Mouse (Mus musculus) cerebellum, postnatal 14 days (tissue): Measurements from ENCODE around the gene Trmt1.

ENCODE experiments used
- DNase-seq, 2 experiments: peaks; one replicate each; pipeline ENCODE4 v3.0.0; 2021; ENCODE audit warnings: mixed read lengths in 2 of 2

Gene Trmt1

DNA sequence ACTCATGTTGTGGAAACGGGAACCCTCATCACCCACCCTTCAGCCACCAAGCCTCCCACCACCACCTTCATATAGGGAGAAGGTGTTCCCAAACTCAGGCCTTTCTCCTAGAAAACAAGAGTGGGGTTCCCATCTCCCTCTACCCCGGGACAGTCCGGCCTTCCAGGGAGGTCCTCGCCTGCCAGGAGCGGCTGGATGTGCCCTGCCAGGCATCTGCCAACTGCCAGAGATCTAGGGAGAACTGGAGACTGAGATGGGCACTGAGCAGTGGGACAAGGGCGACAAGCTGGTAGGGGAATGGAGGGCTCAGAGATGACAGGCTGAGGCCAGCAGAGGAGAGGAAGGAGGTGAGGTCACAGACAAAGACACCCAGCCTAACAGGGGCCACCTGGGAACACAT lies 47.9 kb downstream of the Trmt1 start:
- no peak for DNase-seq

DNA sequence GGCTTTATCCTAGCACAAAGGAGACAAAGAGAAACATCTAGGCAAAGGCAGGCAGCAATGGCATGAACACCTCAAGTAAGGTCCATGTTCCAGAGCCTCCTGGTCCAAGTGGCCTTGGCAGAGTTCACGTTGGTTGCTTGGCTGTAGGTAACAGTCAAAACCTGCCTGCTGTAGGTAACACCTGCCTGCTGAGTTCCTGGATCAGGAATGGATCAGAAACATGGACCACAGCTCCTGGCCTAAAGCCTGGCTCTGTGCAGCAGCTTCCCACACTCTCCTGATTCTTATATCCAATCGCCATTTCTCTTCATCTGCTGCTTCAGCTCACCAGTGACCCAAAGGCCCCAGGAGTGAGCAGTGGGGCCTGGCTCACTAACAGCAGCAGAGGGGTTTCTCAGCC lies 48.6 kb downstream of the Trmt1 start:
- DNase-seq = no peak

DNA sequence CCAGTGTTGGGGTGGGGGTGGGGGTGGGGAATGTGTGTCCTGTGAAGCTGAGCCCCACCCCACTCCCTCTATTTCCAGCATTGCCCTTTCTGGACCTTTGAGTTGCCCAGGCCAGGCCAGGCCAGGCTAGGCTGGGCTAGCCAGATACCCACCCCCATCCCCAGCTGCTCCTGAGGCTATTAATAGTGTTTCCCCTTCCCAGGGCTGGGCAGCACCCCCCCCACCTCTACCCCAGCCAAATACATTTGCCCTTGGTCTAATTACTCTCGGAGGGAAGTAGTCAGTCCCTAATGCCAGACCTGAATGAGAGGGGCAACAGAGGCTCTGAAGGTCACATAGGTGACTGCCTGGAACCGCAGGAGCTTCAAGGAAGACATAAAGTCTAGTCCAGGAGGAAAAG lies 49.5 kb downstream of the Trmt1 start:
- DNase-seq = no peak

DNA sequence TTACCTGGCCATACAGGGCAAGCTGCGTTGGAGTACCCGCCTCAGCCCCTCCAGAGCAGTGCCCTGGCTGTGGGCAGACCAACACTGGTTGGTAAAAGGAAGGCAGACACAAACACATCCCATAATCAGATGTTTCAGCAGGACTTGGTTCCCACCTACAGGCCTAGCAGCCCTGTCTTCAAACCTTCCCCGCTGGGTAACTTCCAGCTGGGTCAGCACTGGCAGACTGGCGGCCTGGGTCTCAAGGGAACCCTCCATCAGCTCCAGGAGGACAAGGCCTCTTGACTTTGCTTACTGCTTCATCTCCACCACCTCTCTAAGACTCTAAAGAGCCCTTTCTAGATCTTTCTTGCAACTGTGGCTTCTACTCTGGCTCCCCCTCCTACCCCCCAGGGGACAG lies 50.4 kb downstream of the Trmt1 start:
- DNase-seq = no peak

DNA sequence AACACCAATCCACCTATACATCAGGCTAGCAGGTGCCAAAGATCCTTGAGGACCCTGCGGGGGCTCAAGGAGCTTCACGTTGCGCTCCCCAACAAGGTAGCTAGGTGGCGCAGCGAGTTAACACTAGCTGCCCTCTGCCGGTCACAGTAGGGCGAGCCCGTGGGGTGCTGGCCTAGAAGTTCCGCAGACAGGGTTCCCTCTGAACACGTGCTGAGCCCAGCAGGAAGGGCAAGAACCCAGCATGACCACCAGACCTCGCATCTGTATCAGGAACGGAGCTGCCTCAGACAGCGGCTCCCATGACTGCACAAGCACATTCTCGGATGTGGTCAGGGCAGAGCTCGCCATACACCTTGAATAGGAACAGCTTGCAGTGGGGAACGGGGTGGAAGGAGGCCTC lies 51.5 kb downstream of the Trmt1 start:
- DNase-seq = peak; percentile 87 to 91

DNA sequence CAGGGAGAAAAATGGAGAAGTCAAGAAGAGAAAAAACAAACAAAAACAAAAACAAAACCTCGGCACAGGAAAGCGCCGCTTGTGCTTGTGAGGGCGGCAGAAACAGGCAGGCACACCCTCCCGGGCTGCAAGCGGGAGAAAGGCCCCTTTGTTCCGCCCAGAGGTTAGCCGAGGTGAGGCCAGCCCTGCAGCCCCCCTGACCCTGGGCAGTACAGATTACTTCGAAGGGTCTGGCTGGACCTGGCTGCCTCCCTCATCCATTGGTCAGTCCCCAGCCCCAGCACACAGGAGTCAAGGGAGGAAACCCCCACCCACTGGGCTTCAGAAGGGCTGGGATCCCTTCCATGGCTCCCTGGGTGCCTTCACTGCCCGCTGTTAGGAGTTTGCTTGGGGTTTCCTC lies 52.2 kb downstream of the Trmt1 start:
- no peak for DNase-seq

DNA sequence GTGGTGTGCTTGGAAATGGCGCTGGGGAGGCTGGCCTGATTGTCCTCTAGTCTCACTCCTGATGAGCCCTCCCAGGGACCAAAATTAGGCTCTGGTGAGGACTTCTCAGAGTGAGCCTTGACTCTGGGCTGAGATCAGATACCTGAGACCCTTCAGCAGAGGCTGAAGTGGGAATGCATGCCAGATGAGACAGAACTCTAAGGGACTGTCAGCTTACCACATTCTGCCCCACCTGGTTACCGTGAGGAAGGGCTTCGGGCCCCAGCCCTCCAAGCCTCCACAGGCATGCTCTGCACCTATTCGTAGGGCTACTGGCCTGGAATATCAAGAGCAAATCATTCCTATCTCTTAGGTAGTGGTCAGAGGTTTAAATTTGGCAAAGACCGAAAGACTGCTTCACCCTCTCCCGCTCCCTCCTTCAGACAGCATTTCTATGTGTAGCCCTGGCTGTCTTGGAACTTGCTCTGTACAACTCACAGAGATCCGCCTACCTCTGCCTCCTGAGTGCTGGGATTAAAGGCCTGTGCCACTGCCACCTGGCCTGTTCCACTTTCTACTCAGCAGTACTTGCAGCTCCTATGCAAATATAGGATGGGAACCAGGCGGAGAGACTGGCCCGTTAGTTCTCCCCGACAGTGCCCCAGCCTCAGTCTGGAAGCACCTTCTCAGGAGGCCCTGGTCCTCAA lies 52.8 kb downstream of the Trmt1 start:
- DNase-seq = no peak

DNA sequence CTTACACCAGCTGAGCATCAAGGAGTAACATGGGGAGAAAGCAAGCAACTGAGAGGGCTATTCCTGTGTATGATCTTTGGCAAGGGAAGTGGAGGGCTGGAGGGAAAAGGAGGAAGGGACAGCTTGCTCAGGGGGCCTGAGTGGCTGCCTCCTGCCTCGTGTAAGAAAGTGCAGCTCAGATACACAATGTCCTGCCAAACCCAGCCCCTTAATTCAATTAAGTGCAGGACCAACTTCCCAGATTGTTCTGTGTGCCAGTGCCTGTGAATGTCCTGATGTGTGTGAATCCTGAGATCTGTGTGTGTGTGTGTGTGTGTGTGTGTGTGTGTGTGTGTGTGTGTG lies 53.3 kb downstream of the Trmt1 start:
- no peak for DNase-seq

DNA sequence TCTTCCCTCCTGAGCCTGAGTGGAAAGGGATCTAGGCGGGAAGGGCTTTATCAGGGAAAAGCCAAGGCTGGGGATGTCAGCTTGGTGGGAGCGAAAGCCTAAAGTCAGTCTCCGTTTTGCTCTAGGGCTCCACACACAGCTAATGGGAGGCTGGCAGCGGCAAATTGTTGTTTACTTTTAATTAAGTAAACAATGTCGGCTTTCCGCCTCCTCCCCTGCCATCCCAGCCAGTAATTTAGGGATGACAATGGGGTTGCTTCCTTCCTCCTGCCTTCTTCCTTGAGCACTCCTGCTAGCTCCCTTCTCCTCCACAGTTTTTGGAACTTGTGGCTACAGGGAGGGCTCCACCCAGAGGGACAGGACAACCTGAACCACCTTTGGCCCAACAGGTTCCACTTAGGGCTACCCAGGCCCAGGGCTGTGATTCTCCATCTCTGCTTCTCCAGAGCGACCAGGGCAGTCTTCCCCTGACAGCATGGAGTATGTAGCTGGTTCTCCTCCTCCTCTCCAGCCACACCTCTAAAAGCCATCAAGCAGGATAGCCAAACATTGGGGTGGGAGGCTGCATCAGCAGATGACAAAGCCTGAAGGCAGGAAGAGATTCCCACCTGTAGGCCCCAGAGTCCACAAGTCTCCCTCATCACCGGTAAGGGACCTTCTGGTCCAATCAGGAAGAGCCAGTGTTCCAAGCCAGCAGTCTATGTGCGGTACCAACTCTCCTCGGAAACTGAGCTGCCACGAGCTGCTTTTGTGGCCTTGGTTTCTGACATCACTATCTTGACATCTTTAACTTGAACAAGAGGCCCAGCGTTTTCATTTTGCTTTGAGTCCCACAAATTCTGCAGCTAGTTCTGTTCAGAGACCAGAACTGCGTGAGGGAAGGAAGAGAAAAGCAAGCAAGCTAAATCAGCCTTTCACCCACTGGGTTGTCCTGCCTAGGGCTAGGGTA lies 55.1 kb downstream of the Trmt1 start:
- no peak for DNase-seq

DNA sequence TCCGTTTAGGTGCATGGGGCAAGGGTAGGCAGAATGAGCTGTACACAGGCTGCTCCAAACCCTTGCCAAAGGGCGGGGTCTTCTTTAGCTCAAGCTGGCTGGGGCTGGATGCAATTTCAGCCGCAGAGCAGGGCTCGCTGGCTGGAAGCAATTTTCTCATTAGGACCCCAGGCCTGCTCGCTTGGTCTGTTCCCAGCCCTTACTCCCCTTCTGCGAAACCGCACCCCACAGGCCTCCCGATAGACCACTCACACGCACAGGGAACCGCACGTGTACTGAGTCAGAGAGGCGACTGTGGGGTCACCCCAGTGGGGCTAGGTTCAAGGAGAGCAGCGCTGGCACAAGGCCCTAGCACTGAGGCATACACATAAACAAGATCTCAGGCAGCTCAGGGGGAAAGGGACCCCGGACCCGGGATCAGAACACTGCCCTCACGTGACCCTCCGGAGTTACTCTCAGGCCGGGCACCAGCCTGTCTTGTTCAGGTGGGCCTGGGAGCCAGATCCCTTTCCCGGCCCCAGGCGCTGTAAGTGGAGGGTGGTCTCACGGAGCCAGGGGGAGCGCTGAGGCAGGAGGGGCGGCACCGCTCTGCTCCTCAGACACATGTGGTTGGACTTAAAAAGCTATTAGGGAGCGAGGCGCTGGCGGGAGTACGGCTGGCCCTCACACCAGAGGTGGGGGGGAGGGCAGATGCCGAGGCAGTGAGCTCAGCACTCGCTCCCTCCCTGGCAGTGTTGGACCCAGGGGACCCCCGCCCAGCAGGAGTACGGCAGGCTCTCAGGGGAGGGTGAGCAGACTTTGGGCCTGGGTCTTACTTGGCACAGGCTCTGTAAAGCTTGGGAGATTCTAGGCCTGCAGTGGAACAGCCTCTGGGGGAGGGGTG lies 56.3 kb downstream of the Trmt1 start:
- DNase-seq = peak; percentile 56 to 63

DNA sequence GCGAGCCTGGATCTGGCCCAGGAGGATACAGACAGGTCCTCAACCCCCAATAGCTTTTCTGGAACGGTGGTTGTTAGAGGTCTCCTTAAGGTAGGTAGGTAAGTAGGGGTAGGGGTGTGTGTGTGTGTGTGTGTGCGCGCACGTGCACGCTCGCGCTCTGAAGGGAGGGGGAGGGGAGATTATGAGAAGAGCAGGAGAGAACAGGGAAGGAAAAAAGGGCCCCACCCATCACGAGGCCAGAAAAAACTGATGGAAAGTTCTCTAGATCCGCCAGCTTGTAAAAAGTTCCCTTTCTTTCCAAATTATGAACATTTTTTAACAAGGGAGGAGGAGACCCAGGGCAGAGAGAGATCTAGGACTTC lies 56.9 kb downstream of the Trmt1 start:
- no peak for DNase-seq

DNA sequence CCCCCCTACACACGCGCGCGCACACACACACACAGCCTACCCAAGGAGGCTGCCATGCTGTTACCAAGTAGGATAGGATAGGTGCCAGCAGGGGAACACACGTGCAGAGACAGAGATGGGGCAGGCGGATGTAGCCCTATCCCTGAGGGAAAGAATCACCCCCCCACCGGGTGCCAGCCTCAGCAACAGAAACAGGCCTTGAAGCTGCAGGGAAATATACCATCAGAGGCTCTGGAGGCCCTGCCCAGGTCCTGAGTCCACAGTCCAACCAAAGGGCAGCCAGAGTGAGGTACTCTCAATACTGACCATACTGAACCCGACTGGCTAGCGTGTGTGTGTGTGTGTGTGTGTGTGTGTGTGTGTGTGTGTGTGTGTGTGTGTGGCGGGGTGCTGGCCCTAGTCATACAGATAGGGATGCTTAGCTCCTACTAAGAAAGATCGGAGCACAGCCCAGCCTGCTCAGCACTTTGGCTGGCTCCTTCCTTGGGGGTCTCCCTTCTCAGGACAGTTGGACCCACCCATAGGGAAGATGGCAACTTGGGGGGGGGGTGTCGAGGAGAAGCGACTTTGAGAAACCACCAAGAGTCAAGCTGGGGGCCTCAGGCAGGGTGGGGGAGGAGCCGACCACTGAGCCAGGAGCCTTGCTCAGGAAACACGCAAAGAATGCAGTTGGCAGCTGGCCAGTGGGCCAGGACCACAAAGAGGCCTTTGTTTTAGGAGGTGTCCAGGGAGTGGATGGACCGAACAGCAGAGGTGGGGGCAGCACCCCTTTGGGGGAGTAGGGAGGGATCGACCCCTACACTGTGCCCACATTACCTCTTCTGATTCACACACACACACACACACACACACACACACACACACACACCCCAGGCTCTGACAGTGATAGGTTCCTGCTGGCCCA lies 57.7 kb downstream of the Trmt1 start:
- DNase-seq = peak; percentile 63 to 74

DNA sequence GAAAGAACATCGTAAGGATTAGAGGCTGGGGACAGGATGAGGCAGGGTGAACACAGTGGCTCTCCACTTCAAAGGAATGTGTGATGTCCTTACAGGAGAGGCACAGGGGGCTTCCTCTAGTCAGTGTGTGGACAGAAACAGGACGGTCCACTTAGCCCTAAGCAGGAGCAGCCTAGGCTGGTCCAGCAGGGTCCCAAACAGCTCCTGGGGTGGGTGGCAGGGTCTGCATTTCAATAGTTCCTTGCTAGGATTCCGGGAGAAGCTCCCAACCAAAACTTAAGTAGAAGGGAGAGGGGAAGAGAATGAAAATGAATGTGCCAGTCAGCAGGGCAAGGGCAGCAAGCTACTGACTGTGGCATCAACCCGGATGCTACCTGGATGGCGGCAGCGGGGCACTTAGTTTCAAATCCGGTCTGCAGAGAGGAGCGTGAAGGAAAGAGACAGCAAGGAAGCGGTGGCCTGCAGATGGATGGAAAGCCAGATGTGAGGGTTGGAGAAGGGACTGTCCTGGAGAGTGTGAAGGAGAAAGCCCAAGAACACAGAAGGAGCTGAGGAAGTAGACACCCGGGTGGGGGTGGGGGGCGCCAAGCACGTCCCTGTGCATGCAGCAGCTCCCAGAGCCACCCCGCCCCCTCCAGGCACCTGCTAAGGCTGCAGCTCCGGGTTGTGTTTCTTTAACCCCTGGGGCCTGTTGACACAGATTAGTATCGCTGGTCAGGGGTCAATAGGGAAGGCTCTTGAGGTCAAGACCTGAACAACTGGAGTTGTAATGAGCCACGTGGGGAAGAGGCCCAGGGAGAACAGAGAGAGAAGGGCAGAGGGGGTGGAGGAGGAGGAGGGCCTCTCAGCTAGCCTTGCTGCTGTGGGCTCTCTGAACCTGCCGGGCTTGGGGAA lies 59.2 kb downstream of the Trmt1 start:
- no peak for DNase-seq
